Mouse (Mus musculus) spleen, postnatal 0 days (tissue): ENCODE data around the gene Gmnn. TPM values are rescaled to one million over a fixed set of nuclear protein-coding genes. Genes with fewer than 3 reads are reported as not detected.

Experiments
- polyA plus RNA-seq: library from polyadenylated mRNA; unstranded; fragments of >200 nt; fragmentation: Nextera tagmentation; extraction: Ambion mirVana; gene quantifications from 2 replicates; pipeline ENCODE4 v1.2.1, GENCODE M21; 2015

Gene Gmnn
- polyA plus RNA-seq: 154 and 188 TPM in 2 replicates

DNA sequence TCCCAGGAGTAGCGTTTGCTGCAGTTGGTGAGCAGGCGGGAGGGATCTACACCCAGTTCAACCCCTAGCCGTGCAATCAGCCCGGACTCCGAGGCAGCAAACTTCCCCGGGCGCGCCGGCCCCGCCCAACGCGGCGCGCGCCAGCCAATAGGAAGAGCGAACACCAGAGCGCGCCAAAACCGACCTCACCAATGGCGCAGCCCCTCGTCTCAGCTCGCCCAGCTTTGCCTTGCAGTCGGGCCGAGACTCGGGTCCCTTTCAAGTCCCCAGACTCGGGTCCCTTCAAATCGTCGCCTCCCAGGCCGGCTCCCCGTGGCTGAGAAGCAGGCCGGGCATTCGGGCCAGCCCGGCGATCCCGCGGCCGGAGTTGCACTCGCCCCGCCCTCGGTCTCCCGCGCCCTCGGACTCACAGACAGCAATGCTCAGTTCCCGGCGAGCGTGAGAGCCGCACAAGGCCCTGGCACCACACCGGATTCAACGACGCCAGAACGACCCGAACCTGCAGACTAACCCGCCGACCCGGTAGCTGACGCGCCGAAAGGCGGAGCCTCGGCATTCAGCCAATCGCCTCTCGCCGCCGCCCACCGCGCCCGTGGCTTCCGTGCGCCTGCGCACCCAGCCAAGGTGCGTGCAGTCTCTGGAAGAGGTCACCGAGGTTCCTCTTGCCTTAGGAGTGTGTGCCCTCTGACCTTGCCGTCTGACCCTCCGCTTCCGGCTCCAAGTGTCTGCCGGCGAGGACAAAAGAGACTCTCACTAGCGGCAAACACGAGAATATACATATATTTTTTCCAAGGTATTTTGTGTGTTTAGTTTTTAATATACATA lies at the start of gene Gmnn:
Gene Gmnn (minus strand): TSS at position 521 of the 825 bp plus-strand sequence.

DNA sequence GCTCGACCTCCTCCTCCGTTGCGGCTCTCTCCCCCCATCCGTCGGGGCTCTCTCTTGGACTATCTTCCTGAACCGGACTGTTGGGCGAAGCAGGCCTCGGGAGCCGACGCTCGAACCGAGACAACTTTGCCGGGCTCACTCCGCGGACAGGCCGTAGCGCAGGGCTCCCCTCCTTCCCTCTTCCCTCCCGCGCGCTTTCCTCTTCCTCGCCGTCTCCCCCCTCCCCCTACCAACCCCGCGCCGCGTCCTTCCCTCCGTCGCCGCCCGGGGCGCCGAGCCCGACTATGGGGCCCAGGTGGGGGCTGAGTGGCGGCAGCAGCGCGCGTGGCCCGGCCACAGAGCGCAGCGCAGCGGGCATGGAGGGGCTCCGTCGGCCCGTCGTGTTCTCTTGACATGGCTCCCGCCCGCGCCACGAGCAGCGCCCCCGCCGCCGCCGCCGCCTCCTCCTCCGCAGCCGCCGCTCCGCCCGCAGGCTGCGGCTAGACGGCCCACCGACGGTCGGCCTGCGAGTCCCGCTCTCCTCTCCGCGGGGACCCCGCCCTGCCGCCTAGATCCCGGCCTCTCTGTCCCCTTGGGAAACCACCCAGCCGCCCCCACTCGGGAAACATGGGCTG lies 39.7 kb upstream of the Gmnn start, which contains the start of gene BC005537:
Gene BC005537 (plus strand): TSS at position 350 of the 614 bp plus-strand sequence.

DNA sequence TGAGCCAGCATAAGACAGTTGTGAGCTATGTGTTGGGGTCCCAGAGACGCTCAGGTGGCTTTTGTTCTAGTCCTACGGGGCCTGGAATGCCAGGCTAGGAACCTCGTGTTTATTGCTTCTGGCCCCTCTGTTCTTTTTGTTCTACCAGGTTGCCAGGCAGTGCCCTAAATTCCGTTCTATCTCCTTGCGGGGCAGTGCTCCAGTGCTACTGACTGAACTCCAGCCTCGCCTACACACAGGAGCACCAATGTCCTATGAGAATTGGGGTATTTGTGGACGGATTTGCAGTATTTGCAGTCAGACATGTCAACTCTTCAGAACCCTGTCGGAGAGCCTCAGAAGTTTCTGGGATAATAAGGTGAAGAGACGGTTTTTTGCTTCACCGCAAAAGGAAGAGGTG lies 20.7 kb downstream of the Gmnn start, which contains the start of gene Armh2:
Gene Armh2 (plus strand): TSS at position 205 of the 400 bp plus-strand sequence.

Other genes starting within 250 kb of the Gmnn start
- 10.8 and 16.2 TPM in 2 replicates for gene Ripor2, start 179.7 kb downstream of the Gmnn start, polyA plus RNA-seq
- gene Armh2, start 20.7 kb downstream of the Gmnn start, polyA plus RNA-seq: not detected in 2 replicates
- gene BC005537, start 39.7 kb upstream of the Gmnn start, polyA plus RNA-seq: 21.1 and 22.3 TPM in 2 replicates
- 51.9 and 53.0 TPM in 2 replicates for gene Acot13, start 69.6 kb upstream of the Gmnn start, polyA plus RNA-seq
- gene Tdp2, start 69.8 kb upstream of the Gmnn start, polyA plus RNA-seq: 30.3 TPM in 2 replicates
- not detected in 2 replicates for gene D130043K22Rik, start 83.2 kb upstream of the Gmnn start, polyA plus RNA-seq
- gene Aldh5a1, start 175.7 kb upstream of the Gmnn start, polyA plus RNA-seq: 0.58 and 0.64 TPM in 2 replicates
- gene Gpld1, start 181.2 kb upstream of the Gmnn start, polyA plus RNA-seq: 0.08 and 0.13 TPM in 2 replicates